Mouse (Mus musculus): ENCODE results near the gene Spata16. TPM values are rescaled to one million over a fixed set of nuclear protein-coding genes. Genes with fewer than 3 reads are reported as not detected.
A peak's percentile ranks its signal among the peaks of the same experiment; 100 is the strongest.

The Spata16 gene
- polyA plus RNA-seq, 1 experiment from 2014 or later = not detected

- no peak for TF ChIP-seq CTCF (IDR thresholded peaks at IDR 0.05; ENCODE audit: low read depth)
- ATAC-seq (ENCODE audit: insufficient read depth) (no peak), DNase-seq (no peak)
- Histone ChIP-seq H3K4me2 (no peak overlapping the region), H3K27ac (ENCODE audit: low read depth) (no peak overlapping the region), H3K4me3 (ENCODE audit: low read depth, low read length) (no peak overlapping the region), H3K27me3 (ENCODE audit: insufficient read depth, low read length) (no peaks in the 10 kb centered on the region), H3K36me3 (ENCODE audit: insufficient read depth) (no peaks in the 10 kb centered on the region), H3K4me1 (ENCODE audit: insufficient read depth) (no peaks in the 10 kb centered on the region), H3K9me3 (ENCODE audit: low read depth, low read length) (no peaks in the 10 kb centered on the region; the same call in 1 of the 2 replicates), H3K9ac (no peak overlapping the region)
Measured at GRCm38 (mm10) chr3:26850207-26850606, 212.8 kb downstream of the Spata16 start.

- H3K9ac ChIP-seq = no peak overlapping the region
- H3K4me1 ChIP-seq (ENCODE audit: insufficient read depth) = no peaks in the 10 kb centered on the region
- TF ChIP-seq CTCF (IDR thresholded peaks at IDR 0.05; ENCODE audit: low read depth) = no peak
- H3K9me3 ChIP-seq (ENCODE audit: low read depth, low read length) = no peaks in the 10 kb centered on the region; the same call in 1 of the 2 replicates
- no peak overlapping the region for H3K4me3 ChIP-seq (ENCODE audit: low read depth, low read length)
- DNase-seq (peak; percentile 19), ATAC-seq (ENCODE audit: insufficient read depth) (no peak)
- H3K36me3 ChIP-seq (ENCODE audit: insufficient read depth) = no peaks in the 10 kb centered on the region
- H3K4me2 ChIP-seq = no peak overlapping the region
- 52% methylated on average over 9 of the region's 9 CpGs for WGBS
- H3K27ac ChIP-seq (ENCODE audit: low read depth) = no peak overlapping the region
- no peaks in the 10 kb centered on the region for H3K27me3 ChIP-seq (ENCODE audit: insufficient read depth, low read length)
Measured at GRCm38 (mm10) chr3:26850691-26851563, 213.5 kb downstream of the Spata16 start.

- 86% methylated on average over 5 of the region's 5 CpGs for WGBS
- no peak overlapping the region for H3K4me3 ChIP-seq (ENCODE audit: low read depth, low read length)
- ATAC-seq (ENCODE audit: insufficient read depth) = no peak
Measured at GRCm38 (mm10) chr3:26853557-26853956, 216.1 kb downstream of the Spata16 start.

GRCm38 (mm10) chr3:26874706-26875105, 237.3 kb downstream of the Spata16 start:
- WGBS = 59% methylated on average over 2 of the region's 2 CpGs

More at GRCm38 (mm10) chr3:26853557-26853956, 216.1 kb downstream of the Spata16 start:
- TF ChIP-seq CTCF (IDR thresholded peaks at IDR 0.05; ENCODE audit: low read depth) = no peak
- H3K36me3 ChIP-seq (ENCODE audit: insufficient read depth) = no peaks in the 10 kb centered on the region
- no peaks in the 10 kb centered on the region for H3K27me3 ChIP-seq (ENCODE audit: insufficient read depth, low read length)
- H3K9me3 ChIP-seq (ENCODE audit: low read depth, low read length) = no peaks in the 10 kb centered on the region; the same call in 1 of the 2 replicates
- no peak overlapping the region for H3K9ac ChIP-seq
- no peak overlapping the region for H3K27ac ChIP-seq (ENCODE audit: low read depth)
- no peak for DNase-seq
- H3K4me2 ChIP-seq = no peak overlapping the region
- H3K4me1 ChIP-seq (ENCODE audit: insufficient read depth) = no peaks in the 10 kb centered on the region

GRCm38 (mm10) chr3:26877291-26877690, 239.9 kb downstream of the Spata16 start:
- ATAC-seq (ENCODE audit: insufficient read depth) (no peak), DNase-seq (no peak)
- Histone ChIP-seq H3K27ac (ENCODE audit: low read depth) (no peak overlapping the region), H3K4me3 (ENCODE audit: low read depth, low read length) (no peak overlapping the region), H3K4me2 (no peak overlapping the region), H3K9ac (no peak overlapping the region), H3K36me3 (ENCODE audit: insufficient read depth) (no peaks in the 10 kb centered on the region), H3K9me3 (ENCODE audit: low read depth, low read length) (no peaks in the 10 kb centered on the region), H3K4me1 (ENCODE audit: insufficient read depth) (no peaks in the 10 kb centered on the region), H3K27me3 (ENCODE audit: insufficient read depth, low read length) (no peaks in the 10 kb centered on the region)
- 74% methylated on average over 2 of the region's 2 CpGs for WGBS
- no peak for TF ChIP-seq CTCF (IDR thresholded peaks at IDR 0.05; ENCODE audit: low read depth)

More at GRCm38 (mm10) chr3:26874706-26875105, 237.3 kb downstream of the Spata16 start:
- H3K27me3 ChIP-seq (ENCODE audit: insufficient read depth, low read length) = no peaks in the 10 kb centered on the region
- no peak overlapping the region for H3K9ac ChIP-seq
- ATAC-seq (ENCODE audit: insufficient read depth) (no peak), DNase-seq (no peak)
- no peak overlapping the region for H3K4me2 ChIP-seq
- no peak overlapping the region for H3K27ac ChIP-seq (ENCODE audit: low read depth)
- no peak overlapping the region for H3K4me3 ChIP-seq (ENCODE audit: low read depth, low read length)
- no peak for TF ChIP-seq CTCF (IDR thresholded peaks at IDR 0.05; ENCODE audit: low read depth)
- no peaks in the 10 kb centered on the region for H3K36me3 ChIP-seq (ENCODE audit: insufficient read depth)
- H3K9me3 ChIP-seq (ENCODE audit: low read depth, low read length) = no peaks in the 10 kb centered on the region
- no peaks in the 10 kb centered on the region for H3K4me1 ChIP-seq (ENCODE audit: insufficient read depth)

- Histone ChIP-seq H3K4me3 (ENCODE audit: low read depth, low read length) (no peak overlapping the region), H3K27ac (ENCODE audit: low read depth) (no peak overlapping the region), H3K9me3 (ENCODE audit: low read depth, low read length) (no peaks in the 10 kb centered on the region), H3K27me3 (ENCODE audit: insufficient read depth, low read length) (no peaks in the 10 kb centered on the region), H3K4me1 (ENCODE audit: insufficient read depth) (no peaks in the 10 kb centered on the region), H3K9ac (no peak overlapping the region), H3K4me2 (no peak overlapping the region), H3K36me3 (ENCODE audit: insufficient read depth) (no peaks in the 10 kb centered on the region)
- WGBS = 64% methylated on average over 1 of the region's 1 CpGs
- TF ChIP-seq CTCF (IDR thresholded peaks at IDR 0.05; ENCODE audit: low read depth) = no peak
- no peak for DNase-seq
- ATAC-seq (ENCODE audit: insufficient read depth) = no peak
Measured at GRCm38 (mm10) chr3:26916607-26917006, 279.2 kb downstream of the Spata16 start.

- WGBS = 55% methylated on average over 7 of the region's 7 CpGs
Measured at GRCm38 (mm10) chr3:26920986-26921385, 283.6 kb downstream of the Spata16 start.

More at GRCm38 (mm10) chr3:26920986-26921385, 283.6 kb downstream of the Spata16 start:
- Histone ChIP-seq H3K4me2 (no peak overlapping the region), H3K27ac (ENCODE audit: low read depth) (no peak overlapping the region), H3K4me1 (ENCODE audit: insufficient read depth) (no peaks in the 10 kb centered on the region), H3K27me3 (ENCODE audit: insufficient read depth, low read length) (no peaks in the 10 kb centered on the region), H3K9me3 (ENCODE audit: low read depth, low read length) (no peaks in the 10 kb centered on the region), H3K9ac (no peak overlapping the region), H3K36me3 (ENCODE audit: insufficient read depth) (no peaks in the 10 kb centered on the region), H3K4me3 (ENCODE audit: low read depth, low read length) (no peak overlapping the region)
- ATAC-seq (ENCODE audit: insufficient read depth) (no peak), DNase-seq (no peak)
- TF ChIP-seq CTCF (IDR thresholded peaks at IDR 0.05; ENCODE audit: low read depth) = no peak
